Mouse (Mus musculus): ENCODE data around the gene Ptprg. TPM values are rescaled to one million over a fixed set of nuclear protein-coding genes. Genes with fewer than 3 reads are reported as not detected.

The Ptprg gene
- polyA plus RNA-seq, 1 experiment from 2014 or later = 37.0 TPM

DNA sequence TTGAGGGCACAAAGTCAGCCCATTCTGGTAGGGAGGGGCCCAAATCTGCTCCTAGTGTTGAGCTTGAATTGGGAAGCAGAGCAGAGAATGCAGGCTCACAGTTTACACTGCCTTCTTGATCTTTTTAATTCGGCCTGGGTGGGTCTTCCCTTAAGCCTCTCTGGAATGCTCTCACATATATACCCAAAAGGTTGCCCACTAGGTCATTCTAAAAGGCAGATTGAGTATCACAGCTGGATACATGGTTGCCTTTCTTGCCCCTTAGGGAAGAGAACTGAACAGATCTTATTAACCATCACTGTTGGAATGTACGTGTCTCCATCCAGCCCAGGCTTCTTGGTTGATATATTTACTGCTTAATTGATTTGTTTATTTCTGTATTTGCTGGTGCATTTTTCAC is 349.5 kb downstream of the Ptprg start:
- DNase-seq (ENCODE audit: extremely low spot score, low spot score) = no peak
- Histone ChIP-seq H3K9me3 (no peaks in the 10 kb centered on the region), H3K4me1 (peaks cover 35% of the 10 kb centered on the region), H3K4me3 (no peak overlapping the region), H3K36me3 (replicated peaks) (no peaks in the 10 kb centered on the region; the same call in 1 of the 2 replicates), H3K27me3 (ENCODE audit: poor library complexity, severe bottlenecking) (no peaks in the 10 kb centered on the region), H3K27ac (no peak overlapping the region)
- WGBS = 24% methylated on average over 2 of the region's 2 CpGs

- Histone ChIP-seq H3K36me3 (replicated peaks) (no peaks in the 10 kb centered on the region; the same call in 1 of the 2 replicates), H3K4me3 (no peak overlapping the region), H3K4me1 (peaks cover 35% of the 10 kb centered on the region), H3K27ac (no peak overlapping the region), H3K9me3 (no peaks in the 10 kb centered on the region), H3K27me3 (ENCODE audit: poor library complexity, severe bottlenecking) (no peaks in the 10 kb centered on the region)
- WGBS = 60% methylated on average over 5 of the region's 5 CpGs
- no peak for DNase-seq (ENCODE audit: extremely low spot score, low spot score)
Measured at GRCm38 (mm10) chr14:11906130-11906675, 352.9 kb downstream of the Ptprg start.

- DNase-seq (ENCODE audit: extremely low spot score, low spot score) = no peak
Measured at GRCm38 (mm10) chr14:11912253-11912652, 358.9 kb downstream of the Ptprg start.

GRCm38 (mm10) chr14:11917225-11917624 is 363.9 kb downstream of the Ptprg start:
- Histone ChIP-seq H3K4me1 (no peaks in the 10 kb centered on the region), H3K27ac (no peak overlapping the region), H3K4me3 (no peak overlapping the region), H3K9me3 (no peaks in the 10 kb centered on the region), H3K27me3 (ENCODE audit: poor library complexity, severe bottlenecking) (no peaks in the 10 kb centered on the region), H3K36me3 (replicated peaks) (no peaks in the 10 kb centered on the region)
- no peak for DNase-seq (ENCODE audit: extremely low spot score, low spot score)
- 95% methylated on average over 5 of the region's 5 CpGs for WGBS

More at GRCm38 (mm10) chr14:11912253-11912652, 358.9 kb downstream of the Ptprg start:
- H3K27me3 ChIP-seq (ENCODE audit: poor library complexity, severe bottlenecking) = no peaks in the 10 kb centered on the region
- 69% methylated on average over 1 of the region's 1 CpGs for WGBS
- no peaks in the 10 kb centered on the region for H3K4me1 ChIP-seq
- H3K27ac ChIP-seq = no peak overlapping the region
- H3K9me3 ChIP-seq = no peaks in the 10 kb centered on the region
- H3K36me3 ChIP-seq (replicated peaks) = no peaks in the 10 kb centered on the region
- no peak overlapping the region for H3K4me3 ChIP-seq

DNA sequence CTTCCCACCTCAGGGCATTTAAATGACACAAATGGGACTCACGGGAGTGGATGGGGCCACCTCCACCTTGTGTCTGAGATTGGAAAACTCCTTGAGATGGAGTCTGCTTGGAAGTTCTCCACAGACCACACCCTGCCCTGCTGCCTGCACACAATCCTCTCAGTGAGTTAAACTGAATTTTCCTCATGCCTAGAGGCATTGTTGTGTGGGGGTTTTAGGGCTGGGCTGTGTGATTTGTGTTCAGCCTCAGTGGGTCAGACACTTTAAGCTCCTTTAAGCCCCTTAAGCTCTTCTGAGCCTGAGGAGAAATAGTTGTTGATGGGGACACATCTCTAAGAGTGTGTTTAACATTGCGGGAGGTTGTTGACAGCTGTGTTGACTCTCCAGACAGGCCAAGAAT is 375.2 kb downstream of the Ptprg start:
- Histone ChIP-seq H3K4me3 (no peak overlapping the region), H3K4me1 (peaks cover 18% of the 10 kb centered on the region), H3K27me3 (ENCODE audit: poor library complexity, severe bottlenecking) (no peaks in the 10 kb centered on the region), H3K36me3 (replicated peaks) (no peaks in the 10 kb centered on the region), H3K27ac (no peak overlapping the region), H3K9me3 (no peaks in the 10 kb centered on the region)
- WGBS = 34% methylated on average over 2 of the region's 2 CpGs
- DNase-seq (ENCODE audit: extremely low spot score, low spot score) = no peak

- Histone ChIP-seq H3K9me3 (no peaks in the 10 kb centered on the region), H3K27me3 (ENCODE audit: poor library complexity, severe bottlenecking) (no peaks in the 10 kb centered on the region), H3K36me3 (replicated peaks) (no peaks in the 10 kb centered on the region), H3K4me3 (no peak overlapping the region), H3K4me1 (peaks cover 18% of the 10 kb centered on the region), H3K27ac (no peak overlapping the region)
- 39% methylated on average over 3 of the region's 3 CpGs for WGBS
- DNase-seq (ENCODE audit: extremely low spot score, low spot score) = no peak
Measured at GRCm38 (mm10) chr14:11932517-11932916, 379.2 kb downstream of the Ptprg start.

GRCm38 (mm10) chr14:11934556-11934955 is 381.2 kb downstream of the Ptprg start:
- Histone ChIP-seq H3K27ac (no peak overlapping the region), H3K36me3 (replicated peaks) (no peaks in the 10 kb centered on the region), H3K9me3 (no peaks in the 10 kb centered on the region), H3K4me3 (no peak overlapping the region), H3K27me3 (ENCODE audit: poor library complexity, severe bottlenecking) (no peaks in the 10 kb centered on the region), H3K4me1 (peaks cover 12% of the 10 kb centered on the region)
- WGBS = 88% methylated on average over 2 of the region's 2 CpGs
- no peak for DNase-seq (ENCODE audit: extremely low spot score, low spot score)

DNA sequence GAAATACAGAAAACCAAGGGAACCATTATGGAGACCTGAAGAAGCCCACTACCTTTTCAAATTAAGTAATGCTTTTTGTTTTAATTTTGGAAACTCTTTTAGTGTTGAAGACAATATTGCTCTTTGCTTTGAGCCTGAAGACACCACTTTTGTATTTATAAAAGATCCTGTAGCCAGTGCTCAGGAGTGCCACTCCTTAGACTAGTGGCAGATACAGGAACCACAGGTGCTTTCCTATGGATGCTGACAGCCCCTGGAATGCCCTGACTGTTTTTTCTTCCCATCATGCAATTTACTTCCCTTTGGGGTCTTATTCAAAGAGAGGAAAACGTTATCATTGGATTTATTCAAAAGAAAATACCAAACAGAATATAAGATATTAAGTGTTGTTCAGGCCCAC is 381.9 kb downstream of the Ptprg start:
- Histone ChIP-seq H3K4me1 (peaks cover 12% of the 10 kb centered on the region), H3K4me3 (no peak overlapping the region), H3K36me3 (replicated peaks) (no peaks in the 10 kb centered on the region), H3K27ac (no peak overlapping the region), H3K27me3 (ENCODE audit: poor library complexity, severe bottlenecking) (no peaks in the 10 kb centered on the region), H3K9me3 (no peaks in the 10 kb centered on the region)
- WGBS = 33% methylated on average over 1 of the region's 1 CpGs
- DNase-seq (ENCODE audit: extremely low spot score, low spot score) = no peak

DNA sequence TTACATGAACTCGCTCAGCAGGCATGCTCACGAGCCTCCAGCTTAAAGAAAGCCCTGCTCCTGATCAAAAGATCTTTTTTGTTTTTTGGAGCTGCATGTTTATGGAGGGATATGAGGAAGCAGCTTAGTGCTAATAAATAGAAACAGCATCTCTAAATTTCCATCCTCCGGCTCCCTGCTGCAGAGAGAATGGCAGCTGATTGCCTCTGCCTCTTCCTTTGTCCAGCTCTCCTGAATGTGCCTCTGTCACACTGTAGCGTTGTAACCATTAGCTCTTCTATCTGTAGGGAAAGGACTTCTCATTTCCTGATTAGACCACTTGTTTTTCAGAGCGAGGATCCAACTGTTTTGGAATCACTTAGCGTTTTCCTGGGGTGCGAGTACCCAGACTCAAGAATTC is 382.4 kb downstream of the Ptprg start:
- Histone ChIP-seq H3K36me3 (replicated peaks) (no peaks in the 10 kb centered on the region), H3K4me1 (peaks cover 9% of the 10 kb centered on the region), H3K9me3 (no peaks in the 10 kb centered on the region), H3K4me3 (no peak overlapping the region), H3K27ac (no peak overlapping the region), H3K27me3 (ENCODE audit: poor library complexity, severe bottlenecking) (no peaks in the 10 kb centered on the region)
- no peak for DNase-seq (ENCODE audit: extremely low spot score, low spot score)
- 79% methylated on average over 7 of the region's 7 CpGs for WGBS

DNA sequence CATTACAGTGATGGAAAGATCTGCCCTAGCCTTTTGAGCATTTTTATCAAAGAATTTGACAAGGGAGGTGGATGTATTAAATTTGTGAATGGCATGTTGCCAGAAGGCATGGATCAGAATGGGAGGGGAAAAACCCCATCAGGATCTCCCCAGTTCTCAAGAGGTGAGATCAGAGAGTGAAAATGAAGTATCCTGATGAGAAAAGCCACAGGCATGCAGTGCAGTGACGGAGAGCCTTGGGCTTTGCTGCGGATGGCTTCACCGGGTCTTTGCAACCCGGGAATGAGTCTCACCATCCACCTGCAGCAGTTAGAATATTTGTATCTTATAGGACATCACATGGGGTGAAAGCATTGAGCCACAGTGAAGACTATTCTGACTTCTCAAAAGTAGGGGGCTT is 385.6 kb downstream of the Ptprg start:
- H3K27me3 ChIP-seq (ENCODE audit: poor library complexity, severe bottlenecking) = no peaks in the 10 kb centered on the region
- no peak overlapping the region for H3K27ac ChIP-seq
- WGBS = 90% methylated on average over 4 of the region's 4 CpGs
- DNase-seq (ENCODE audit: extremely low spot score, low spot score) = no peak
- no peaks in the 10 kb centered on the region for H3K36me3 ChIP-seq (replicated peaks)
- H3K4me1 ChIP-seq = peaks cover 8% of the 10 kb centered on the region; the same call in 1 of the 2 replicates
- no peaks in the 10 kb centered on the region for H3K9me3 ChIP-seq
- H3K4me3 ChIP-seq = no peak overlapping the region

- Histone ChIP-seq H3K36me3 (replicated peaks) (no peaks in the 10 kb centered on the region), H3K4me3 (no peak overlapping the region), H3K4me1 (peaks cover 8% of the 10 kb centered on the region; the same call in 1 of the 2 replicates), H3K27ac (no peak overlapping the region), H3K9me3 (no peaks in the 10 kb centered on the region), H3K27me3 (ENCODE audit: poor library complexity, severe bottlenecking) (no peaks in the 10 kb centered on the region)
- 86% methylated on average over 5 of the region's 5 CpGs for WGBS
- DNase-seq (ENCODE audit: extremely low spot score, low spot score) = no peak
Measured at GRCm38 (mm10) chr14:11941989-11942514, 388.7 kb downstream of the Ptprg start.

GRCm38 (mm10) chr14:11950379-11950778 is 397.0 kb downstream of the Ptprg start:
- Histone ChIP-seq H3K4me3 (no peak overlapping the region), H3K36me3 (replicated peaks) (peaks cover 6% of the 10 kb centered on the region; the same call in 1 of the 2 replicates), H3K4me1 (peaks cover 4% of the 10 kb centered on the region; the same call in 1 of the 2 replicates), H3K27ac (no peak overlapping the region), H3K9me3 (no peaks in the 10 kb centered on the region), H3K27me3 (ENCODE audit: poor library complexity, severe bottlenecking) (peaks cover 6% of the 10 kb centered on the region; the same call in 1 of the 2 replicates)
- WGBS = 92% methylated on average over 6 of the region's 6 CpGs
- no peak for DNase-seq (ENCODE audit: extremely low spot score, low spot score)

- H3K9me3 ChIP-seq = no peaks in the 10 kb centered on the region
- 88% methylated on average over 6 of the region's 6 CpGs for WGBS
Measured at GRCm38 (mm10) chr14:11955020-11955882, 401.9 kb downstream of the Ptprg start.

More at GRCm38 (mm10) chr14:11955020-11955882, 401.9 kb downstream of the Ptprg start:
- Histone ChIP-seq H3K36me3 (replicated peaks) (peaks cover 6% of the 10 kb centered on the region; the same call in 1 of the 2 replicates), H3K4me3 (no peak overlapping the region), H3K4me1 (peaks cover 20% of the 10 kb centered on the region), H3K27me3 (ENCODE audit: poor library complexity, severe bottlenecking) (peaks cover 42% of the 10 kb centered on the region), H3K27ac (no peak overlapping the region)
- no peak for DNase-seq (ENCODE audit: extremely low spot score, low spot score)

All from forebrain, embryonic 10.5 days (tissue).